Comparison of ENCODE assay signal across 8 mouse cellular contexts in genomic region chr14:120910320-120910719, GRCm38 (mm10). TPM values are rescaled to one million over a fixed set of nuclear protein-coding genes. Genes with fewer than 3 reads are reported as not detected.
DNase-seq lines count a peak whose midpoint lies in the region; ATAC-seq and TF ChIP-seq lines count a peak whose summit lies in the region.

No protein-coding gene starts in this region.

- peaks cover 2% of the 10 kb centered on the region for H3K4me1 ChIP-seq in ES-Bruce4 (ENCODE audit: control insufficient read depth, insufficient read depth, low read length)
- peaks cover 18% of the 10 kb centered on the region for H3K4me1 ChIP-seq in limb, embryonic 10.5 days
- peaks cover 16% of the 10 kb centered on the region for H3K4me1 ChIP-seq in midbrain, embryonic 16.5 days (ENCODE audit: control insufficient read depth, insufficient read depth, low read length)

- TF ChIP-seq POLR2A in ES-Bruce4 (IDR thresholded peaks at IDR 0.05; ENCODE audit: insufficient read depth, low read length), result no peak

- peaks cover 7% of the 10 kb centered on the region for H3K36me3 ChIP-seq in ES-Bruce4 (ENCODE audit: control insufficient read depth, insufficient read depth, low read length, poor library complexity, severe bottlenecking)
- H3K36me3 ChIP-seq in limb, embryonic 10.5 days, result peaks cover 5% of the 10 kb centered on the region
- no peaks in the 10 kb centered on the region for H3K36me3 ChIP-seq in midbrain, embryonic 16.5 days (ENCODE audit: control insufficient read depth, insufficient read depth, low read length)

- no peak for TF ChIP-seq CTCF in layer of hippocampus, adult 2 months (conservative IDR thresholded peaks at IDR 0.05)
- no peak for TF ChIP-seq CTCF in ES-Bruce4 (IDR thresholded peaks at IDR 0.05; ENCODE audit: low read depth, low read length)

- no peaks in the 10 kb centered on the region for H3K9me3 ChIP-seq in ES-Bruce4 (replicated peaks; ENCODE audit: control insufficient read depth, insufficient read depth, low read length, poor library complexity, severe bottlenecking)
- no peaks in the 10 kb centered on the region for H3K9me3 ChIP-seq in limb, embryonic 10.5 days (replicated peaks)
- H3K9me3 ChIP-seq in midbrain, embryonic 16.5 days (replicated peaks; ENCODE audit: control insufficient read depth, low read length, poor library complexity, severe bottlenecking), result no peaks in the 10 kb centered on the region

- peak overlapping the region; percentile 92 for H3K27ac ChIP-seq in layer of hippocampus, adult 2 months
- peak overlapping the region; percentile 62 for H3K27ac ChIP-seq in ES-Bruce4 (ENCODE audit: insufficient read depth, low read length)
- peak overlapping the region; percentile 93 for H3K27ac ChIP-seq in limb, embryonic 10.5 days
- H3K27ac ChIP-seq in midbrain, embryonic 16.5 days (ENCODE audit: low read length), result peak overlapping the region; percentile 83

- H3K4me2 ChIP-seq in midbrain, embryonic 16.5 days (ENCODE audit: low read length), result peak overlapping the region; percentile 80

- under 1% methylated on average over 18 of the region's 18 CpGs for WGBS in limb, embryonic 10.5 days
- under 1% methylated on average over 17 of the region's 18 CpGs for WGBS in midbrain, embryonic 16.5 days

- peak overlapping the region; percentile 84 for H3K4me3 ChIP-seq in layer of hippocampus, adult 2 months
- peak overlapping the region; percentile 84 for H3K4me3 ChIP-seq in ES-Bruce4 (ENCODE audit: low read depth, low read length)
- peak overlapping the region; percentile 84 for H3K4me3 ChIP-seq in limb, embryonic 10.5 days
- H3K4me3 ChIP-seq in midbrain, embryonic 16.5 days (ENCODE audit: low read depth, low read length), result peak overlapping the region; percentile 90

- no peak for TF ChIP-seq EP300 in ES-Bruce4 (IDR thresholded peaks at IDR 0.05; ENCODE audit: insufficient read depth, low read depth, low read length)

- H3K9ac ChIP-seq in ES-Bruce4 (ENCODE audit: low read depth, poor library complexity, severe bottlenecking), result peak overlapping the region; percentile 84
- H3K9ac ChIP-seq in midbrain, embryonic 16.5 days (ENCODE audit: low read depth, low read length), result peak overlapping the region; percentile 95

- peak; percentile 44; the same call in 1 of the 2 replicates for ATAC-seq in frontal cortex, adult (ENCODE audit: low TSS enrichment)
- peak; percentile 84 for ATAC-seq in midbrain, embryonic 16.5 days

- peak; percentile 34 to 36 for DNase-seq in layer of hippocampus, adult 2 months (ENCODE audit: low spot score in 2 of 2)
- no peak for DNase-seq in layer of hippocampus, adult 9-10 months (ENCODE audit: low spot score)
- peak; percentile 4 to 30 for DNase-seq in adrenal gland, postnatal 4 days (ENCODE audit: low spot score in 2 of 2)
- DNase-seq in limb, embryonic 10.5 days (ENCODE audit: low spot score), result no peak
- no peak for DNase-seq in retina, embryonic 14.5 days (ENCODE audit: low spot score)

- H3K27me3 ChIP-seq in ES-Bruce4 (ENCODE audit: control insufficient read depth, insufficient read depth, low read length, poor library complexity, severe bottlenecking), result no peaks in the 10 kb centered on the region
- H3K27me3 ChIP-seq in limb, embryonic 10.5 days (ENCODE audit: low read depth, poor library complexity, severe bottlenecking), result no peaks in the 10 kb centered on the region
- no peaks in the 10 kb centered on the region for H3K27me3 ChIP-seq in midbrain, embryonic 16.5 days (ENCODE audit: control insufficient read depth, insufficient read depth, low read depth, low read length)

RNA-seq across cellular contexts. Expression of gene Ipo5, which starts 0.7 kb away (rescaled TPM):
- total RNA-seq in layer of hippocampus, adult 2 months (2021), result 10 to 100 TPM; 96.9 to 98.5 TPM
- polyA plus RNA-seq in ES-Bruce4 (2011; ENCODE audit: insufficient read depth, insufficient read length, low read depth, missing spikeins), result 440 and 468 TPM in 2 replicates
- 100 to 1,000 TPM in 1 of 2 experiments, 10 to 100 TPM in 1; 94.6 to 100 TPM for total RNA-seq in adrenal gland, postnatal 4 days (2021)
- polyA plus RNA-seq in limb, embryonic 10.5 days (2016; fragmentation: Nextera tagmentation; extraction: Ambion mirVana), result 122 and 139 TPM in 2 replicates
- polyA plus RNA-seq in midbrain, embryonic 16.5 days (2015; fragmentation: Nextera tagmentation; extraction: Ambion mirVana), result 54.9 and 61.5 TPM in 2 replicates

Comparison
In these comparisons a context has a peak if more than half of its experiments do, and no peak if none do; other contexts are left out.
1. DNase-seq: peak in layer of hippocampus, adult 2 months (2 of 2) and adrenal gland, postnatal 4 days (2 of 2); none in layer of hippocampus, adult 9-10 months (single experiment), limb, embryonic 10.5 days (single experiment) and retina, embryonic 14.5 days (single experiment).
2. Peak in every context shown above with its lines, with median percentiles within 50 percentile points of each other: H3K27ac ChIP-seq and H3K4me3 ChIP-seq.